Mouse (Mus musculus) midbrain, embryonic 12.5 days (tissue): ENCODE measurements around the gene Fam196b. TPM values are rescaled to one million over a fixed set of nuclear protein-coding genes. Genes with fewer than 3 reads are reported as not detected.

Source experiments
- ATAC-seq: fragments of 200-750 bp; cut with Nextera tagmentation; 2 replicates; pipeline ENCODE4 v1.8.0; 2017; ENCODE audit warnings: low read depth, moderate TSS enrichment, moderate library complexity; ENCODE audit not compliant: low FRiP score
- H3K27ac ChIP-seq: fragments of 300-500 bp; sonication (generic); replicated peaks from 2 replicates; pipeline ENCODE4 v1.5.1; 2016; ENCODE audit warnings: mild to moderate bottlenecking
- H3K27me3 ChIP-seq: fragments of 300-500 bp; sonication (generic); 2 replicates; pipeline ENCODE4 v1.6.1; 2016; ENCODE audit warnings: mild to moderate bottlenecking
- H3K36me3 ChIP-seq: fragments of 300-500 bp; sonication (generic); 2 replicates; pipeline ENCODE4 v1.6.1; 2016
- H3K4me1 ChIP-seq: fragments of 300-500 bp; sonication (generic); 2 replicates; pipeline ENCODE4 v1.6.1; 2016
- H3K4me2 ChIP-seq: fragments of 300-500 bp; sonication (generic); replicated peaks from 2 replicates; pipeline ENCODE4 v1.6.1; 2016; ENCODE audit warnings: mild to moderate bottlenecking, moderate library complexity
- H3K4me3 ChIP-seq: fragments of 300-500 bp; sonication (generic); 2 replicates; pipeline ENCODE4 v1.5.1; 2016; ENCODE audit warnings: mild to moderate bottlenecking
- H3K9ac ChIP-seq: fragments of 300-500 bp; sonication (generic); replicated peaks from 2 replicates; pipeline ENCODE4 v1.6.1; 2016; ENCODE audit warnings: mild to moderate bottlenecking, moderate library complexity
- H3K9me3 ChIP-seq: fragments of 300-500 bp; sonication (generic); 2 replicates; pipeline ENCODE4 v1.6.1; 2016; ENCODE audit warnings: mild to moderate bottlenecking
- WGBS: fragments of 180-500 bp; shearing (Covaris S2); methylation state at CpG from one replicate; pipeline ENCODE4 v1.1.7; 2016; 5-methylcytosine and 5-hydroxymethylcytosine counted together
- polyA plus RNA-seq: library from polyadenylated mRNA; unstranded; fragments of >200 nt; fragmentation: Nextera tagmentation; extraction: Ambion mirVana; gene quantifications from 2 replicates; pipeline ENCODE4 v1.2.1, GENCODE M21; 2016

Fam196b gene
- 1.1 and 1.3 TPM in 2 replicates for polyA plus RNA-seq

DNA sequence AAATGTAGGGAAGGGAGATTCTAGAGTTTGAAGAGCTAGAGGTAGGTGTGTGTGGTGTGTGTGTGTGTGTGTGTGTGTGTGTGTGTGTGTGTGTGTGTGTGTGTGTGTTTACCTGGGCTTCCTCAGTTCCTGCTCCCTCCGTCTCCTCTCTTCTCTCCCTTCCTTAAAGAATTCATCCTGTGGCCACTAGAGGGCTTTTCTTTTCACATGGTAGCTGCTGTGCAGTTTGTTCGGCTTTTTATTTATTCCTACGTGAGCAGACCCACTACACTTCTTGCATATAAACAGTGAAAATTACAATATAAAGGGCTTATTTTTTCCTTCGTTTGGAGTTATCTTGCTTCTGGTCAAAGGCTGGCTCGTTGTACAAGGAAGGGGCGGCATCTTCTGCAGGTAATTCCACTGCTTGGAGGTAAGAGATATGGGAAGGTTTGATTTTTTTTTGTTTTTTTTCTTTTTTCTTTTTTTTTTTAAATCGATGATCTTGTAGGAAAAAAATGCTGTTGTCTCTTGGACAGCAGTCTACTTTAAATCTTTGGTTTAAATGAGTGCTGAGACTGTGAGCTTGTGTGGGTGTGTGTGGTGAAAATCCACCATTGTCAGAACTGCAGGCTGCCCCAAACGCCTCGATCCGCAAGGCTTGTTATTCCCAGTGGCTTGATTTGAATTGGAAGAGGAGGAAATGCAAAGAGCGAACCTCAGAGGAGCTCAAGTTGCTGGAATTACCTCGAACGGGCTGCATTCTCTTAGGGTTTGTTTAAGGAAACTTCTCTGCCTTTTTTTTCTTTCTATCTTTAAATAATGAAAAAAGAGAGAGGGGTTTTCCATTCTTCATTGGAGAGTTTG lies at the start of gene Fam196b:
Gene Fam196b (plus strand): TSS at position 289 of the 846 bp plus-strand sequence.
- Histone ChIP-seq H3K4me3 (peak within 1 kb of the TSS; percentile 40), H3K9ac (peak within 1 kb of the TSS; percentile 54; the same call in 1 of the 2 replicates), H3K27me3 (peaks cover 66% of the 10 kb centered on the region), H3K27ac (no peak within 1 kb of the TSS), H3K36me3 (no peaks in the 10 kb centered on the region), H3K9me3 (no peaks in the 10 kb centered on the region), H3K4me1 (peaks cover 15% of the 10 kb centered on the region), H3K4me2 (peak within 1 kb of the TSS; percentile 55)
- WGBS: 1% methylated on average over 13 of the region's 13 CpGs
- ATAC-seq: peak; percentile 77

- no peak overlapping the region for H3K4me2 ChIP-seq
- no peaks in the 10 kb centered on the region for H3K36me3 ChIP-seq
- H3K27me3 ChIP-seq: peaks cover 55% of the 10 kb centered on the region
- WGBS: 56% methylated on average over 10 of the region's 10 CpGs
- H3K9ac ChIP-seq: no peak overlapping the region
- H3K27ac ChIP-seq: no peak overlapping the region; the same call in 1 of the 2 replicates
- no peak for ATAC-seq
- no peak overlapping the region for H3K4me3 ChIP-seq
- peaks cover 10% of the 10 kb centered on the region for H3K4me1 ChIP-seq
- no peaks in the 10 kb centered on the region for H3K9me3 ChIP-seq
Measured at GRCm38 (mm10) chr11:34272016-34272415, 42.6 kb upstream of the Fam196b start.

DNA sequence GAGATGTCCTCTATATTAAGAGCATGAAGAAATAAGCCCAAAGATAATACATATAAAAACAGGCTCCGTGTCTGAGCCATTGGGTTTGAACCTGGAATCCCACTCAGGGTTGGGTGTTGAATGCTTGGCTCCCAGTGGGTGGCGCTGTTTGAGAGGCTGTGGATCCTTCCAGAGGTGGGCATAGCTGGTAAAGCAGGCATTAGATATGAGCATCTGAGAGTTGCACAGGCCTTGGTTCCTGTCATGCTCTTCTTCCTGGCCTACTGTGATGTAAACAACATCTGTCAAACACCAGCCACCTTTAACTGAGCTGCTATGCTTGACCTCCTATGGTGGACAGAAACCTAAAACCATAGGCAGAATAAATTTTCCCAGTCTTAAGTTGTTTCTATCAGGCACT lies 38.7 kb upstream of the Fam196b start:
- Histone ChIP-seq H3K27me3 (peaks cover 78% of the 10 kb centered on the region), H3K4me3 (no peak overlapping the region), H3K9me3 (no peaks in the 10 kb centered on the region), H3K4me2 (no peak overlapping the region), H3K9ac (no peak overlapping the region), H3K27ac (no peak overlapping the region), H3K4me1 (peaks cover 14% of the 10 kb centered on the region), H3K36me3 (no peaks in the 10 kb centered on the region)
- 29% methylated on average over 2 of the region's 2 CpGs for WGBS
- peak; percentile 6; the same call in 1 of the 2 replicates for ATAC-seq

DNA sequence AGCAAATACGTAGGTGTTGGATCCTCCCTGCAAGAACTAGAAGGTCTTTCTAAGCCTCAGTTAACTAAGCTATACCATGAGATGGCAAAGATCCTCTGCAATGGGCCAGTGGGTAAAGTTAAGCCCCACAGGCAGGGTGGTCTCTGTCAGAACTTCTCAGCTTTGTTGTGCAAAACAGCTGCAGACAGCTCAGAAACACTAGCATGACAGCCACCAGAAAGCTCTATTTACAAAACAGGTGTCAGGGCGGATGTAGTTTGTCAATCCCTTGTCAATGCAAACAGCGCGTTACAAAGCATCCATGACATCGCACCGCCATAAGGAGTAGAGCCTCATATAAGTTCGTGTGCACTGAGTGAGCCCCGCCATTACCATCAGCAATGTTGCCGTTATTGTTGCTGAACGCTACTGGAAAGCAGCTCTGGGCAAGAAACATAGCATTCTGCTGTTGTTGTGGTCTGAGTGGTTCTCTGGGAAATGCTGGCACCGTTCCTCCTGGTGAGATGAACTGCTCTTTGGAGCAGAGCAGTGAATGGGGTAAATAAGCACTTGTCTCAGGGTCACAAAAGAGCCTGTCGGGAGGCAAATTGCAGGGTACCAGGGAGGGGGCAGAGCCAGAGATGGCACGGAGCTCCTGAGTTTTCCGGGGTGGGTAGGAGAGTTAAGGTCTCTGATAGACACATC lies 38.1 kb upstream of the Fam196b start:
- Histone ChIP-seq H3K9me3 (no peaks in the 10 kb centered on the region), H3K27ac (no peak overlapping the region), H3K9ac (no peak overlapping the region), H3K4me2 (peak overlapping the region; percentile 31), H3K4me3 (no peak overlapping the region), H3K36me3 (no peaks in the 10 kb centered on the region), H3K4me1 (peaks cover 14% of the 10 kb centered on the region), H3K27me3 (peaks cover 82% of the 10 kb centered on the region)
- peak; percentile 68 for ATAC-seq
- WGBS: 35% methylated on average over 14 of the region's 14 CpGs

GRCm38 (mm10) chr11:34277047-34277445 lies 37.6 kb upstream of the Fam196b start:
- no peak overlapping the region for H3K27ac ChIP-seq
- no peak overlapping the region for H3K9ac ChIP-seq
- no peaks in the 10 kb centered on the region for H3K9me3 ChIP-seq
- no peak overlapping the region for H3K4me3 ChIP-seq
- peak overlapping the region; percentile 31; the same call in 1 of the 2 replicates for H3K4me2 ChIP-seq
- no peaks in the 10 kb centered on the region for H3K36me3 ChIP-seq
- H3K27me3 ChIP-seq: peaks cover 87% of the 10 kb centered on the region
- 33% methylated on average over 3 of the region's 3 CpGs for WGBS
- H3K4me1 ChIP-seq: peaks cover 14% of the 10 kb centered on the region
- ATAC-seq: peak; percentile 35; the same call in 1 of the 2 replicates

DNA sequence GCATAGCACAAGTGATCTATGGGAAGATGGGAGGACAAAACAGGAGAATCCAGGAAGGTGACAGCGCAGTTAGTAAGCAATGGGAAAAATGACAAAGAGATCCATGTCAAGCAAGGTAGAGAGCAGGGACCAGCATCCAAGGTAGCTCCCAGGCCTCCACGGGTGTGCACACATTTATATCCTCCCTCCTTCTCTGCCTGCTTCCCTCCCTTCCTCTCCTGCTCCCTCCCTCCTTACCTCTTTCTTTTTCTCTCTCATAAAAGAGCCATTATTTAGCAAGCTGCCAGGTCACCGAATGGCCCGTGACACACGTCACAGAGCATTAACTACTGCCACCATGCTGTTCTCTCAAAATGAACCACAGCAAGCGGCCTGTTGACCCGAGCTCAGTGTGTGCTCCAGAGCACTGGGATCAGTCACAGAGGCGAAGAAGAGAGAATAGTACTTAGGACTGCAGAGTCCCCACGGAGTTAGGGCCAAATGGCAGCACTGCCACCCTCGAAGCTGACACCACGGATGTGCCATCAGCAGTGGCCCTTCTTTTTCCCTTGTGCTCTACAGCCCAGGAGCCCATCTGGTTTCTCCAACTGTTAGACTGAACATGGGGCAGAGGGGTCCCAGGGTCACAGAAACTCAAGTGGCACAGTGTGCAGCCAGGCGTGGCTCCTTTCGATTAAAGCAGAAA lies 30.4 kb upstream of the Fam196b start:
- 17% methylated on average over 13 of the region's 13 CpGs for WGBS
- ATAC-seq: peak; percentile 19; the same call in 1 of the 2 replicates
- Histone ChIP-seq H3K27ac (no peak overlapping the region), H3K4me1 (peaks cover 8% of the 10 kb centered on the region), H3K9ac (no peak overlapping the region), H3K9me3 (no peaks in the 10 kb centered on the region), H3K4me3 (no peak overlapping the region), H3K36me3 (no peaks in the 10 kb centered on the region), H3K4me2 (no peak overlapping the region), H3K27me3 (peaks cover 88% of the 10 kb centered on the region)

DNA sequence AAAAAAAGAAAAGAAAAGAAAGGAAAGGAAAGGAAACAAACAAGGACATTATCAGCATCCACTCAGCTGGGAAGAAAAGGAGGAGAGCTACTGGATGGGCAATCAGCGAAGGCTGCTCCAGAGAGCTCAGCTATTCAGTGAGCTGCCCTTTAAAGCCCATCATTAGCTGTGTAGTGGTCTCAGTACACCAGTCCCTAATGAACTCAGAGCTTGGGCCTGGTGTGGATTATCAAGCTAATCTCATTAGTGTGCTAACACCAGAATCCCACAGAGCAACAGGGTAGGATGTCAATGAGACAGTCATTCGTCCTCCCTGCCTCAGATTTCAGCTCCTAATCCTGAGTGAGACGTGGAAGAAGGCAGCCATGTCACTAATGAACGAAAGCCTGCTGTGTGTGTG lies 24.4 kb upstream of the Fam196b start:
- peak; percentile 77 for ATAC-seq
- Histone ChIP-seq H3K4me1 (peaks cover 15% of the 10 kb centered on the region), H3K27me3 (peaks cover 77% of the 10 kb centered on the region), H3K9me3 (no peaks in the 10 kb centered on the region), H3K9ac (no peak overlapping the region), H3K4me3 (no peak overlapping the region), H3K36me3 (no peaks in the 10 kb centered on the region), H3K4me2 (no peak overlapping the region), H3K27ac (peak overlapping the region; percentile 46; the same call in 1 of the 2 replicates)
- 8% methylated on average over 4 of the region's 4 CpGs for WGBS

GRCm38 (mm10) chr11:34290708-34291107 lies 23.9 kb upstream of the Fam196b start:
- Histone ChIP-seq H3K27me3 (peaks cover 77% of the 10 kb centered on the region), H3K9ac (no peak overlapping the region), H3K36me3 (no peaks in the 10 kb centered on the region), H3K27ac (peak overlapping the region; percentile 46; the same call in 1 of the 2 replicates), H3K4me3 (no peak overlapping the region), H3K4me2 (no peak overlapping the region), H3K4me1 (peaks cover 15% of the 10 kb centered on the region), H3K9me3 (no peaks in the 10 kb centered on the region)
- 10% methylated on average over 2 of the region's 2 CpGs for WGBS
- peak; percentile 57 for ATAC-seq

DNA sequence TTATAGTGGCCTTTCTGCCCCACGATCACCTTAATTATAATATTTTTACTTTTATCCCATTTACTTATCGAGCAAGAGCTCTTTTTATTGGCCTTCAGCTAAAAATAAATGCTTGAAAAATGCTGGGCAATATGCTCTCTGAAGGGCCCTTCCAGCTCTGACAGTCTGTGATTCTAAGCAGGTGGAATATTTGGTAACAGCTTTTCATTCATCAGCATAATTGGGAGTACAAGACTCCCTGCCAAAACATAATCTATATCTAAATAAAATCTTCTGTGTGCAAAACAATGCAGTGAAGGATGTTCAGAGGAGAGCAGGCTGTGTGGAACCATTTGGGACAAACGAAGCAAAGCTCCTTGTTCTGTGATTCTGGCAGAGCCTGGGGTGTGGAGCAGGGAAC lies 23.3 kb upstream of the Fam196b start:
- Histone ChIP-seq H3K27ac (0 out of 2 replicates have a peak overlapping the region, but pooled peaks have one; percentile 46), H3K9me3 (no peaks in the 10 kb centered on the region), H3K27me3 (peaks cover 76% of the 10 kb centered on the region), H3K9ac (no peak overlapping the region), H3K4me2 (no peak overlapping the region), H3K4me1 (peaks cover 15% of the 10 kb centered on the region), H3K4me3 (no peak overlapping the region), H3K36me3 (no peaks in the 10 kb centered on the region)
- ATAC-seq: no peak
- 49% methylated on average over 3 of the region's 3 CpGs for WGBS

GRCm38 (mm10) chr11:34297698-34298378 lies 16.8 kb upstream of the Fam196b start:
- Histone ChIP-seq H3K9me3 (no peaks in the 10 kb centered on the region), H3K27ac (peak overlapping the region; percentile 74), H3K4me1 (peaks cover 15% of the 10 kb centered on the region), H3K36me3 (no peaks in the 10 kb centered on the region), H3K4me3 (no peak overlapping the region), H3K27me3 (peaks cover 58% of the 10 kb centered on the region), H3K4me2 (0 out of 2 replicates have a peak overlapping the region, but pooled peaks have one; percentile 2), H3K9ac (no peak overlapping the region)
- WGBS: 29% methylated on average over 5 of the region's 5 CpGs
- ATAC-seq: peak; percentile 96

- Histone ChIP-seq H3K9me3 (no peaks in the 10 kb centered on the region), H3K9ac (no peak overlapping the region), H3K4me2 (no peak overlapping the region), H3K36me3 (no peaks in the 10 kb centered on the region), H3K27ac (no peak overlapping the region), H3K4me1 (peaks cover 15% of the 10 kb centered on the region), H3K27me3 (peaks cover 46% of the 10 kb centered on the region), H3K4me3 (no peak overlapping the region)
- WGBS: 89% methylated on average over 1 of the region's 1 CpGs
- no peak for ATAC-seq
Measured at GRCm38 (mm10) chr11:34299550-34299949, 15.1 kb upstream of the Fam196b start.
